Mouse (Mus musculus): ENCODE results near the gene Slco3a1. TPM values are rescaled to one million over a fixed set of nuclear protein-coding genes. Genes with fewer than 3 reads are reported as not detected.

The Slco3a1 gene
- polyA plus RNA-seq, 3 experiments from 2014 or later: 16.2 to 19.3 (median 17.5) TPM

GRCm38 (mm10) chr7:74340419-74340954 is 214.1 kb downstream of the Slco3a1 start:
- peak; percentile 39 for ATAC-seq

DNA sequence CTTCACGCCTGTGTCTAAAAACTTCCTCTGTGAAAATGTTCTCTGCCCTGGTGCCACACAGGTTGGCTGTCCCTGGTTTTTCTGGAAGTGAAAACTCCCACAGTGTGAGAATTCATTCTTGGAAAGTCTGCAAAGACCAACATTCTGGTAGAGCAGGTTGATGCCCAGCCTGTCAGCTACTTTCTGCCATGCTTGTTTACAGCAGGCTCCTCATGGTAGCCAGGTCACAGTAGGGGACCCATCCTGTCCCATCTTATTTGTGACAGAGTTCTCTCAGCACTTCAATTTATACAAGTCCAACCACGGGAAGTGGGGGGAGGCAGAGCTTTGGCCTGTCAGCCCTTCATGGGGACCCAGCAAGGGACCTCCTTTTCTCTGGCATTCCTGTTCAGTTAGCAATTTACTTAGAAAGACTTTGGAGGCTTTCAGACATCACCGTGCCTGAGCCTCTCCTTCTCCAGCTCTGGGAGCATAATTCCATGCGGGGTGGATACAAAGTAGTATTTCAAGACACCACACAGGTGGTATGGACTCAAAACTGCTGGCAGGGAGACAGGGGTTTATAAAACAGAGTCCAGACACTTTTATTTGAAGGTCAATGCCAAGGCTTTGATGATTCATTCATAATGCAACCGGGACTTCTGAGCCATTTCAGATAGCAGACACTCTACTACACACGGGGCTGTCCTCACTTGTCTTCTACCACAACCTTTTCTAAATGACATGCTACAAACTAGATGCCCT is 216.7 kb downstream of the Slco3a1 start:
- ATAC-seq: no peak

DNA sequence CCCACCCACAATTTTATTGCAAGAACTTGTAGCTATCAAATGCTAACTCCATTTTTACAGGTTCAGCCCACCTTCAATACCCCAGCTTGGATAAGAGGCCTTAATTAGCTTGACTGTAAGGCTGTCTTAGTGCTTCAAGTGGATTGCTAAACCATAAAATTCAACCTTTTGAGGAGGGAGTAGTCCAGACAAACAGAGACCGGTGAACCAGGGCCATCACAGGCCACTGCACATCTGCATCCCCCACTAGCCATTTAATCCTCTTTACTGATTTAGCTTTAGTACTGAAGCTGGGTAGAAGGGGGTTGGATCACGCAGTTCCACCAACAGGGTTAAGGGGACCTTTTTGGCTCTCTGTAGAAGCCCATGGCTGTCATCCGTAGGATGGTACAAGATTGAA is 222.3 kb downstream of the Slco3a1 start:
- ATAC-seq: no peak

- no peak for ATAC-seq
These were observed 223.5 kb downstream of the Slco3a1 start for GRCm38 (mm10) chr7:74330858-74331726.

DNA sequence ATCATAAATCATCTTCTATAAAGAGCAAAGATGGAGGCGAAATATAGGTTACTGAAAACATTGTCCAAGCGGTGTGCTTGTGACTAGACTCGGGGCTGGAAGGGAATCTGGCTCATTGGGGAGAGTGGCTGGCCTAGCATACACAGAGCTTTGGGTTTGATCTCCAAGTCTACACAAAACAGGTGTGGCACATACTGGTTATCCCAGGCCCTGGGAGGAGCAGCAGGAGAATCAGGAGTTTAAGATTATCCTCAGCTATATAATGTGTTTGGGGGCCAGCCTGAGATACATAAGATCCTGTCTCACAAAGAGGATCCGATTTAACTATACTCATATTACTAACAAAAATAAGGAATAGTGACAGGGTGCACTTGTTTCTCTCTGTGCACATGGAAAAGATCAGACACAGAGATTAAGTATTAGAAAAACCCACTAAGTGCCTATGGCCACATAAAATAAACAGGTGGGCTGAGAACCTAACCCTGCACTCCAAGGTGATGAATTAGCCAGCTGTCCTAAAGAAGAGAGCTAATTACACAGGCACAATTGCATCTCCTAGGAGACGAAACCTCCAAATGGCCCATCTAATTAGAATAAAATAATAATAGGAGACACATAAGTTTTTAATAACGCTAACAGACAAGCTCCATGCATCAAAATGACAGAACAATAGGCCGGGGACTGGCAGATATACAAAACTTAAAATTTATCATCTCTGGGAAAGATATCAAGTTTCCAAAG is 224.3 kb downstream of the Slco3a1 start:
- ATAC-seq: no peak

DNA sequence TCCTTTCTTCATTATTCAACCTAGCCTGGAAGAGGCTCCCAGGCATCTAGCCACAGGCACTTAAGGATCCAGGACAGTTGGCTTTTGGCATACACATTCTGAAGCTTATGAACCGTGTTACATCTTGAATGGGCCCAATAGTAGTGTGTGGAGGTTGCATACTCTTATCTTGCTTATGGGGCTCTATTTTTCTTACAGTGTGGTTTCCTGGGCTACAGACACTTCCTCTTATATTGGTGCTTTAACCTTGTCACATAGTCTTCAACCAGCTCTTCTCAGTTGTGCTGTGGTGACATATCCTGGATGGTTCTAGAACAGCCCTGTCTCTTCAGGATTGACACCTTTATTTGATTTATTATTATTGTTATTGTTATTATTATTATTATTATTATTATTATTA is 225.6 kb downstream of the Slco3a1 start:
- peak; percentile 48 for ATAC-seq

- no peak for ATAC-seq
These were observed 226.9 kb downstream of the Slco3a1 start for GRCm38 (mm10) chr7:74327716-74328115.

DNA sequence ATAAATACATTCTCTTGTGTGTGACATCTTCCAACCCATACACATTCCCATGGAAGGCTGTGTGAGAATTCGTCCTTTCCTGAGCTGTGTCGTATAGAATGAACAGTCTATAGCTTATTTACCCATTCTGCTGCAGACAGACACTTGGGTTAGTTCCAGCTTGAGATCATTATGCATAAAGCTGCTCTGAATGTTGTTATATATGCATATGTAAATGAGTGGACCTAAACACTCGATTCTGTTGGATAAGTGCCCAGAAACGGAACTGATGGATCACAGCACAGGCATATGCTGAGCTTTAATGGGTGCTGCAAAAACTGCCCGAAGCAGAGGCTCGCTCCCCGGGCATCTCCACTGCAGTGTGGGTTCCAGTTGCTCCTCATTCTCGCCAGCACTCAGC is 229.5 kb downstream of the Slco3a1 start:
- ATAC-seq: no peak

DNA sequence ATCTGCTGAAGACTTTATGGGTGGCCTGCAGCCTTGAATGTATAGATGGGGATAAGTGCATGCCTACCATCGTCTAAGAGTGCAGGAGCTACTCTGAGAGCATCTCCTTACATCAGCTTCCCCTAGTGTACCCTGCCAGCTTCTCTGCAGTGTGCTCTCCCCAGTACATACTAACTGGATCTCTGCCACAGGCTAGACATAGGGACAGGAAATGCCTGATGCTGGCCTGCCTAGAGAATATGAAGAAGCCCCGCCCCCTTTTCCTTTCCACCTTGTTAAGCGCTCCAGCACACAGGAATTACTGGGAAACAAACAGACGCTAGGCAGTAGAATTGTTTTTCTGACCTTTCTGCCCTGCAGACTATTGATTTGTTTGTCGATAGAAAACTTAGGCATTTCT is 230.9 kb downstream of the Slco3a1 start:
- ATAC-seq: no peak

DNA sequence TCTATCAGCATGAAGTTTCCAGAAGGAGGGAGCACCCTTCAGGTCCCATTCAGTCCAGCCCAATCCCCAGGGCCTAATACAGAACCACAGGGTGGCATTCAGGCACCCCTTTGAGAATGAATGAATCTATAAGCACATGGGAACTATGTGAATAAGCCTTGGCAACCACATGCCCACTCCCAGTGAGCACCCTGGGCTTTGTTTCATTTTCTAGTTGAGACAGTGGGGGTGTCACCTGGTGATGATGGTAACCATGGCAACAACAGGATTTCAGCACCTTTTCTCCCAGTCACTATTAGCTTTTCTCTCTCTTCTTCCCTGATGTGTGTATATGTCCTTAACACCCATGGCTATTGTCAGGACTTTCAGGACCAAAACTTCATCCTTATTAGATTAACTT is 231.4 kb downstream of the Slco3a1 start:
- no peak for ATAC-seq

- ATAC-seq: no peak
These were observed 233.9 kb downstream of the Slco3a1 start for GRCm38 (mm10) chr7:74320635-74321034.

GRCm38 (mm10) chr7:74315836-74316435 is 238.6 kb downstream of the Slco3a1 start:
- no peak for ATAC-seq

DNA sequence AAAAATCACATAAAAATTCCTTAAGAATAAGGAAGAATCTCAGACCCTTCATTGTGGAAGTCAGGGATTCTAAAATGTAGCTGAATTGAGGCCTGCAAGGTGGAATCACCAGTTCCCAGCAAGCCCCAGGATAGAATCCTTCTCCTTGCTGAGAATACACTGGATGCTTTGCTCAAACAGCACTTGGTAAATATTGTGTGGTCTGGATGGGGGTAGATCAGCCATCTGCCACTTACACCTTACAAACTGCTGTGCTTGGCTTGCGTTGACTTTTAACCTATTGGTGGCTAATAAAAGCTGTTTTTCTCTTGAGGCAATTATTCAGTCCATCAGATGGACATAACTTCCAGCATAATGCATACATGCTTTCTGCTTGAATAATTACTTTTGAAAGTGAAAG is 240.3 kb downstream of the Slco3a1 start:
- ATAC-seq: no peak

DNA sequence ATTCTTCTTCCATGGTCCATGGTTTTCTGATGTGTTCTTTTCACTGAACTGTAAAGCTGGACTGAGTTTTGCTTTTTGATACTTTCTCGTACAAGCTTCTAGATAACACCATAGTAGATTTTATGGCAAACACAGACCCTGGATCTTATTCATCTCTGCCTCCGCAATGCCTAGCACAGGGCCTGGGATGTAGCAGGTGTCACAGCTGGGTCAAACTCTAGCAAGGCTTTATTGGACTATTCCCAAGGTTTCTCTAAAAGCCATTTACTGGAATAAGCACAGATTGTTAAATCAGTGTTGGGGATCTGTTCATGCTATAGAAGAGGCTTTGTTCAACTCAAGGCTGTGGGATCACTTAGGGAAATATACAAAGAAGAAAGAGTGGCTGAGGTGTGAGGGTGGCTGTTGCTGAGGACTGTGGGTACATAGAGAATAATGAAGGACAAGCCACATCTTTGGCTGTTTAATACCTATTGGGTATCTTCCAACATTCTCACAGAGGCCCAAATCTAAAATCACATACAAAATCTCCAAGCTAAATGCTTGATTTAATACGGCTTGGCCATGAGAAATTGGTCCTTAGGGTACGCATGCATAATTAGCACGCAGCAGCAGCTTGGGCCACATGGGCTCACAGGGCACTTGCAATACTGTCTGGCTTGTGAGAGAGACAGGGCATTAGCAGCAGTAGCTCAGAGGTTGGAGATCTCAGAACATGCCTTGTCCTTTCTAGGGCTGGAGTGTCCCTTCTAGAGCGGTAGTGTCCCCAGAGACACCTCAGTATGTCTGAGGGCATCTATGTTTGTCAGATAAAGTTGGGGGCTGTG is 241.1 kb downstream of the Slco3a1 start:
- no peak for ATAC-seq

DNA sequence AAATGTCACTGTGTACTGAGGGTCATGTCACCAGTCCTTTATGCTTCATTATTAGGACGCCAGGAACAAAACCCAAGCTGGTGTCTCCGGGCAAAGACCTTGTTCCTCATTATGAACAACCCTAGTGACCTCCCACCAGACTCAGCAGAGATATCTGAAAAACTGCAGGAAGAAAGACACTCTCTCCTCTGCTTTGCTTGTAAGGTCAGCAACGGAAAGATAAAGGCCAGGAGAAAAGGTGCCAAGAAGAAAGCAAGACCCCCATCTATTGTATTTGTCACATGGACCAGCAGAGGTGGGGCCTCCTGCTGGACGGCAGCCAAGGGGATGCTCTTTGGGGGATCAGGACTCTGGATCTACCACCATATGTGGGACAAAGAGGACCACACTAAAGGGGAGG is 243.0 kb downstream of the Slco3a1 start:
- ATAC-seq: no peak

DNA sequence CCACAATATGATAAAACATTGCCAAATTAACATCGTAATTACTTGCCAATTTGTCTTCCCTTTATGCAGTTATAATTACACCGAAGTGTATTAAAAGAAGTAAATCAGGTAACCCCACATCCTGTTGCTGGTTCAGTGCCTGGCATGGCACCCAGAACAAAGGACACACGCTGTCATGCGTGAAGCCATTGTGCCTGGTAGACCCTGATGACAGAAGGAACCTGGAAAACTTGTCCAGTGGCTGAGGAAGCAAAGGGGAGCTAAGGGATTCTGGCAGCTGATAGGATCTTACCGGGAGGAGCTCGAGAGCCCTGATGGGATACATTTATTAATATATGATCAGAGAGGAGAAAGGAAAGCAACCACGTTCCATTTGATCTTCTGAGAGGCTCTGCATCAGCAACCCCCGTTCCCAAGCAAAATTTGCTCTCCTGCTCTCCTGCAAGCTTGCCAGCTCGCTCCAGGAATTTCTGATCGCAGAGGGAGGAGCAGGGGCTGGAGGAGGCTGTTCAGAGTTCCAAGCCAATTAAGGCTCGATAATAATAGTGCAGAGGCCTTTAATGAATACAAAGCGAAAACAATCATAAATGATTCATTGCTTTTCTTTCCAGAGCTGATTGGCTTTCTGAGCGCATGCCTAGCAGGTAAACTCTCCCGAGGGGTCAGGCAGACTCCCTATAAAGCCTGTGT is 250.8 kb downstream of the Slco3a1 start:
- no peak for ATAC-seq

DNA sequence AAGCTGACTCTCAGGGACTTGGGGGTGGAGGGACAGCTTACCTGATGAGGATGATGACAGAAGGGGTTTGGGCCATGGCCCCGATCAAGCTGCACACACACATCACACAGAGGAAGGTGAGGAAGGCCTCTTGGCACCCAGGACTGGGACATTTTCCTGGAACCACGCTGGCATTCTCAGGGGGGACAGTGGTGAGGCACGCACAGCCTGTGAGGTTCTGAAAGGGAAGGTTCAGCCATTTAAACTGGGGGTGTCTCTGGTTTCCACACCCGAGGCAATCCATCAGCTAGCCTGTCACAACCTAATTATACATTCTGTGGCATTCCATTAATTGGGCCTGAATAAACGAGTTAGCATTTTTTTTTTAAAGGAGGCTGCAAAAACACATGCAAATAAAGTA is 251.5 kb downstream of the Slco3a1 start:
- ATAC-seq: no peak

DNA sequence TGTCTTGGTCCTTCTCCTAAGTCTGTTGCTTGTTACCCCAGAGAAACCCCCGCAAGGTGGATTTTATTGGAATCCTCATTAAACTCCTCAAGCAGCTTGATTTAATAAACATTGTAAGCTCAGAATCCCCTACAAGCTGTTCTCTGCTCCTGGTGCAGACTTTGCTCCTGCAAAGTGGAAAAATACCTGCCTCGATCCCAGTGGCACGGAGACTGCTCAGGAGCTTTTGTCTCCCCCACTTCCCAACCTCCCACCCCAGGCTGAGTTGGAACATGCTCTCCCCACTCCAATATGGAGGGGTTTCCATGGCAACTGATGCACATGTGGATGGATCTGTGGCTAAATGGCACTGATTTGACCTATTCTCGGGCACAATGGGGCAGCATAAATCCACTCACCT is 268.0 kb downstream of the Slco3a1 start:
- ATAC-seq: no peak

- no peak for ATAC-seq
These were observed 274.2 kb downstream of the Slco3a1 start for GRCm38 (mm10) chr7:74280371-74280770.

- no peak for ATAC-seq
These were observed 275.2 kb downstream of the Slco3a1 start for GRCm38 (mm10) chr7:74279356-74279755.

GRCm38 (mm10) chr7:74270089-74270394 is 284.5 kb downstream of the Slco3a1 start:
- ATAC-seq: no peak
